Comparison of ENCODE assay signal across 10 mouse cellular contexts in genomic region chr2:12815339-12815738, GRCm38 (mm10).
"Had no signal": no experiment of that assay in that cellular context is flagged by ENCODE, and none has a peak within 500 bp of the region (broad histone marks: within the 10 kb centered on the region; RNA-seq: fewer than 3 reads in every experiment).

No protein-coding gene starts in this region.

- H3K9me3 ChIP-seq: limb, embryonic 13.5 days; midbrain, embryonic 12.5 days; neural tube, embryonic 13.5 days had no signal

- DNase-seq: kidney, adult 8-10 months; lung, adult 18-20 months; retina, postnatal 1 day; spleen, adult 18-20 months; thymus, adult 2 months; thymus, postnatal 25 days had no signal

- H3K36me3 ChIP-seq: limb, embryonic 13.5 days; midbrain, embryonic 12.5 days; neural tube, embryonic 13.5 days had no signal

- H3K27me3 ChIP-seq: limb, embryonic 13.5 days; midbrain, embryonic 12.5 days; neural tube, embryonic 13.5 days had no signal

- H3K27ac ChIP-seq: limb, embryonic 13.5 days; liver, embryonic 14.5 days; midbrain, embryonic 12.5 days; neural tube, embryonic 13.5 days had no signal

- H3K4me3 ChIP-seq: limb, embryonic 13.5 days; midbrain, embryonic 12.5 days; neural tube, embryonic 13.5 days had no signal

- H3K4me1 ChIP-seq: limb, embryonic 13.5 days; midbrain, embryonic 12.5 days; neural tube, embryonic 13.5 days had no signal
